Mouse (Mus musculus) kidney, postnatal 0 days (tissue): ENCODE measurements around the gene Tbk1. TPM values are rescaled to one million over a fixed set of nuclear protein-coding genes. Genes with fewer than 3 reads are reported as not detected.
A peak's percentile ranks its signal among the peaks of the same experiment; 100 is the strongest.

ENCODE experiments used
- ATAC-seq: fragments of 200-750 bp; cut with Nextera tagmentation; replicated peaks from 2 replicates; pipeline ENCODE4 v1.8.0; 2017; ENCODE audit warnings: low read depth, moderate number of reproducible peaks, moderate TSS enrichment, moderate library complexity; ENCODE audit not compliant: low FRiP score
- DNase-seq: peaks from one replicate; pipeline ENCODE4 v3.0.0-alpha.2; 2016; ENCODE audit warnings: low spot score
- H3K27ac ChIP-seq: fragments of 300-500 bp; sonication (generic); 2 replicates; pipeline ENCODE4 v1.5.1; 2014; ENCODE audit warnings: mild to moderate bottlenecking
- H3K27me3 ChIP-seq: fragments of 300-500 bp; sonication (generic); 2 replicates; pipeline ENCODE4 v1.6.1; 2014; ENCODE audit warnings: low read length, mixed read lengths; ENCODE audit not compliant: insufficient read depth
- H3K36me3 ChIP-seq: fragments of 300-500 bp; sonication (generic); 2 replicates; pipeline ENCODE4 v1.6.1; 2014; ENCODE audit warnings: low read length, mixed read lengths; ENCODE audit not compliant: insufficient read depth
- H3K4me1 ChIP-seq: fragments of 300-500 bp; sonication (generic); replicated peaks from 2 replicates; pipeline ENCODE4 v1.6.1; 2014; ENCODE audit warnings: antibody characterized with exemption, low read length, mixed read lengths; ENCODE audit not compliant: insufficient read depth
- H3K4me2 ChIP-seq: fragments of 300-500 bp; sonication (generic); 2 replicates; pipeline ENCODE4 v1.6.1; 2014; ENCODE audit warnings: mild to moderate bottlenecking, low read length, moderate library complexity, mixed read lengths
- H3K4me3 ChIP-seq: fragments of 300-500 bp; sonication (generic); replicated peaks from 2 replicates; pipeline ENCODE4 v1.5.1; 2014; ENCODE audit warnings: low read depth, low read length
- H3K9ac ChIP-seq: fragments of 300-500 bp; sonication (generic); 2 replicates; pipeline ENCODE4 v1.6.1; 2014; ENCODE audit warnings: low read depth, low read length
- H3K9me3 ChIP-seq: fragments of 300-500 bp; sonication (generic); replicated peaks from 2 replicates; pipeline ENCODE4 v1.6.1; 2016; ENCODE audit warnings: low read length, inconsistent platforms, mixed read lengths
- CTCF ChIP-seq: IDR thresholded peaks from 2 replicates; pipeline ENCODE4 v1.5.1; 2016; ENCODE audit warnings: antibody characterized with exemption, low read depth, mild to moderate bottlenecking, moderate library complexity
- WGBS: fragments of 180-500 bp; shearing (Covaris S2); extraction: QIAGEN DNeasy Blood & Tissue Kit; methylation state at CpG from one replicate; pipeline ENCODE4 v1.1.7; 2014; 5-methylcytosine and 5-hydroxymethylcytosine counted together
- polyA plus RNA-seq: library from polyadenylated mRNA; unstranded; fragments of >200 nt; fragmentation: Nextera tagmentation; extraction: Ambion mirVana; gene quantifications from 2 replicates; pipeline ENCODE4 v1.2.1, GENCODE M21; 2015

Tbk1 gene
- polyA plus RNA-seq, 1 experiment from 2014 or later = 26.5 TPM

- no peak overlapping the region for H3K9ac ChIP-seq
- no peak overlapping the region for H3K4me3 ChIP-seq
- TF ChIP-seq CTCF = no peak
- no peak overlapping the region for H3K4me2 ChIP-seq
- no peaks in the 10 kb centered on the region for H3K27me3 ChIP-seq
- ATAC-seq (no peak), DNase-seq (no peak)
- no peak overlapping the region for H3K27ac ChIP-seq
- no peaks in the 10 kb centered on the region for H3K9me3 ChIP-seq
- 76% methylated on average over 12 of the region's 12 CpGs for WGBS
- peaks cover 30% of the 10 kb centered on the region for H3K36me3 ChIP-seq
- H3K4me1 ChIP-seq = no peaks in the 10 kb centered on the region; the same call in 1 of the 2 replicates
Measured at GRCm38 (mm10) chr10:121583016-121583415, 3.6 kb downstream of the Tbk1 start.

GRCm38 (mm10) chr10:121582287-121582686, 4.3 kb downstream of the Tbk1 start:
- no peak overlapping the region for H3K27ac ChIP-seq
- H3K27me3 ChIP-seq = no peaks in the 10 kb centered on the region
- no peaks in the 10 kb centered on the region for H3K9me3 ChIP-seq
- WGBS = 93% methylated on average over 8 of the region's 8 CpGs
- ATAC-seq (no peak), DNase-seq (no peak)
- peaks cover 30% of the 10 kb centered on the region for H3K36me3 ChIP-seq
- no peak for TF ChIP-seq CTCF
- H3K9ac ChIP-seq = no peak overlapping the region
- H3K4me1 ChIP-seq = no peaks in the 10 kb centered on the region; the same call in 1 of the 2 replicates
- no peak overlapping the region for H3K4me2 ChIP-seq
- H3K4me3 ChIP-seq = no peak overlapping the region

GRCm38 (mm10) chr10:121581405-121581804, 5.2 kb downstream of the Tbk1 start:
- TF ChIP-seq CTCF = no peak
- DNase-seq (peak; percentile 36), ATAC-seq (peak; percentile 60; the same call in 1 of the 2 replicates)
- no peaks in the 10 kb centered on the region; the same call in 1 of the 2 replicates for H3K4me1 ChIP-seq
- 65% methylated on average over 6 of the region's 6 CpGs for WGBS
- no peak overlapping the region for H3K27ac ChIP-seq
- H3K9me3 ChIP-seq = no peaks in the 10 kb centered on the region
- no peak overlapping the region for H3K4me2 ChIP-seq
- no peak overlapping the region for H3K9ac ChIP-seq
- H3K27me3 ChIP-seq = no peaks in the 10 kb centered on the region
- H3K4me3 ChIP-seq = no peak overlapping the region
- peaks cover 30% of the 10 kb centered on the region for H3K36me3 ChIP-seq

- no peaks in the 10 kb centered on the region for H3K27me3 ChIP-seq
- H3K9ac ChIP-seq = no peak overlapping the region
- no peaks in the 10 kb centered on the region; the same call in 1 of the 2 replicates for H3K4me1 ChIP-seq
- no peak overlapping the region for H3K27ac ChIP-seq
- no peaks in the 10 kb centered on the region for H3K9me3 ChIP-seq
- DNase-seq (no peak), ATAC-seq (no peak)
- 95% methylated on average over 5 of the region's 5 CpGs for WGBS
- no peak overlapping the region for H3K4me3 ChIP-seq
- H3K36me3 ChIP-seq = peaks cover 30% of the 10 kb centered on the region
- no peak for TF ChIP-seq CTCF
- no peak overlapping the region for H3K4me2 ChIP-seq
Measured at GRCm38 (mm10) chr10:121580381-121580780, 6.2 kb downstream of the Tbk1 start.

- no peaks in the 10 kb centered on the region for H3K9me3 ChIP-seq
- H3K4me3 ChIP-seq = no peak overlapping the region
- no peak overlapping the region for H3K4me2 ChIP-seq
- 72% methylated on average over 9 of the region's 9 CpGs for WGBS
- ATAC-seq = no peak
- peaks cover 23% of the 10 kb centered on the region; the same call in 1 of the 2 replicates for H3K36me3 ChIP-seq
- no peak for DNase-seq
- TF ChIP-seq CTCF = no peak
- H3K27me3 ChIP-seq = no peaks in the 10 kb centered on the region
- H3K27ac ChIP-seq = no peak overlapping the region
- no peak overlapping the region for H3K9ac ChIP-seq
- H3K4me1 ChIP-seq = no peaks in the 10 kb centered on the region
Measured at GRCm38 (mm10) chr10:121576372-121576771, 10.2 kb downstream of the Tbk1 start.

GRCm38 (mm10) chr10:121571511-121572147, 15.0 kb downstream of the Tbk1 start:
- no peaks in the 10 kb centered on the region for H3K4me1 ChIP-seq
- TF ChIP-seq CTCF = no peak
- H3K9me3 ChIP-seq = no peaks in the 10 kb centered on the region
- 96% methylated on average over 22 of the region's 22 CpGs for WGBS
- DNase-seq = no peak
- no peaks in the 10 kb centered on the region for H3K27me3 ChIP-seq
- H3K4me2 ChIP-seq = no peak overlapping the region
- H3K27ac ChIP-seq = no peak overlapping the region
- H3K36me3 ChIP-seq = peaks cover 45% of the 10 kb centered on the region
- no peak overlapping the region for H3K4me3 ChIP-seq
- no peak overlapping the region for H3K9ac ChIP-seq
- no peak for ATAC-seq
